Mouse (Mus musculus): ENCODE data around the gene Ociad1. TPM values are rescaled to one million over a fixed set of nuclear protein-coding genes. Genes with fewer than 3 reads are reported as not detected.

Gene Ociad1
- total RNA-seq, 2 experiments from 2014 or later = 463 to 472 TPM

GRCm38 (mm10) chr5:73351796-73352195 lies 59.2 kb downstream of the Ociad1 start:
- no peak for DNase-seq (ENCODE audit: low spot score in 2 of 2)
- no peak overlapping the region for H3K27ac ChIP-seq
- no peak for TF ChIP-seq CTCF (conservative IDR thresholded peaks at IDR 0.05)
- H3K4me3 ChIP-seq = no peak overlapping the region

- no peak for TF ChIP-seq CTCF (conservative IDR thresholded peaks at IDR 0.05)
- no peak for DNase-seq (ENCODE audit: low spot score in 2 of 2)
- peak overlapping the region; percentile 52 for H3K27ac ChIP-seq
- H3K4me3 ChIP-seq = no peak overlapping the region
Measured at GRCm38 (mm10) chr5:73353519-73353918, 60.9 kb downstream of the Ociad1 start.

GRCm38 (mm10) chr5:73353978-73354377 lies 61.4 kb downstream of the Ociad1 start:
- Histone ChIP-seq H3K27ac (peak overlapping the region; percentile 52), H3K4me3 (no peak overlapping the region)
- TF ChIP-seq CTCF (conservative IDR thresholded peaks at IDR 0.05) = no peak
- DNase-seq (ENCODE audit: low spot score in 2 of 2) = no peak

- no peak for TF ChIP-seq CTCF (conservative IDR thresholded peaks at IDR 0.05)
Measured at GRCm38 (mm10) chr5:73355393-73355792, 62.8 kb downstream of the Ociad1 start.

GRCm38 (mm10) chr5:73359134-73359751 lies 66.7 kb downstream of the Ociad1 start:
- no peak for DNase-seq (ENCODE audit: low spot score in 2 of 2)
- no peak overlapping the region for H3K4me3 ChIP-seq
- peak overlapping the region; percentile 83 for H3K27ac ChIP-seq
- TF ChIP-seq CTCF (conservative IDR thresholded peaks at IDR 0.05) = no peak

More at GRCm38 (mm10) chr5:73355393-73355792, 62.8 kb downstream of the Ociad1 start:
- DNase-seq (ENCODE audit: low spot score in 2 of 2) = no peak
- Histone ChIP-seq H3K4me3 (no peak overlapping the region), H3K27ac (no peak overlapping the region)

GRCm38 (mm10) chr5:73359752-73360141 lies 67.2 kb downstream of the Ociad1 start:
- TF ChIP-seq CTCF (conservative IDR thresholded peaks at IDR 0.05) = no peak
- peak in 1 of 2 experiments; percentile 48 for DNase-seq (ENCODE audit: low spot score in 2 of 2)
- H3K4me3 ChIP-seq = no peak overlapping the region
- H3K27ac ChIP-seq = peak overlapping the region; percentile 83

GRCm38 (mm10) chr5:73360240-73360639 lies 67.7 kb downstream of the Ociad1 start:
- H3K4me3 ChIP-seq = no peak overlapping the region
- no peak for TF ChIP-seq CTCF (conservative IDR thresholded peaks at IDR 0.05)
- no peak for DNase-seq (ENCODE audit: low spot score in 2 of 2)
- peak overlapping the region; percentile 83 for H3K27ac ChIP-seq

- no peak overlapping the region for H3K4me3 ChIP-seq
- TF ChIP-seq CTCF (conservative IDR thresholded peaks at IDR 0.05) = no peak
- peak overlapping the region; percentile 67; the same call in 1 of the 2 replicates for H3K27ac ChIP-seq
- no peak for DNase-seq (ENCODE audit: low spot score in 2 of 2)
Measured at GRCm38 (mm10) chr5:73362338-73362737, 69.8 kb downstream of the Ociad1 start.

GRCm38 (mm10) chr5:73362791-73363190 lies 70.2 kb downstream of the Ociad1 start:
- DNase-seq (ENCODE audit: low spot score in 2 of 2) = no peak
- Histone ChIP-seq H3K27ac (peak overlapping the region; percentile 67; the same call in 1 of the 2 replicates), H3K4me3 (no peak overlapping the region)
- no peak for TF ChIP-seq CTCF (conservative IDR thresholded peaks at IDR 0.05)

Other genes with a start within 250 kb of the Ociad1 start
- gene Fryl, start 36.2 kb upstream of the Ociad1 start, total RNA-seq (2021) = 10 to 100 TPM; 66.0 to 81.4 TPM
- gene Ociad2, start 48.2 kb downstream of the Ociad1 start, total RNA-seq (2021) = 100 to 1,000 TPM; 125 to 147 TPM
- under 1 TPM; 0.56 to 0.86 TPM for gene Cwh43, start 113.3 kb downstream of the Ociad1 start, total RNA-seq (2021)
- gene Dcun1d4, start 188.2 kb downstream of the Ociad1 start, total RNA-seq (2021) = 100 to 1,000 TPM; 124 to 132 TPM